Mouse (Mus musculus): ENCODE results near the gene Tmem156. TPM values are rescaled to one million over a fixed set of nuclear protein-coding genes. Genes with fewer than 3 reads are reported as not detected.
A peak's percentile ranks its signal among the peaks of the same experiment; 100 is the strongest.

Gene Tmem156
- total RNA-seq, 1 experiment from 2014 or later = 1.1 TPM

- peak; percentile 11 to 29; a peak in 3 of 4 replicates for ATAC-seq (replicated peaks in 1 of 2; ENCODE audit: insufficient read depth in 1 of 2, low FRiP score in 2 of 2, low TSS enrichment in 1 of 2, low read depth in 1 of 2, poor library complexity in 2 of 2, severe bottlenecking in 2 of 2)
Measured at GRCm38 (mm10) chr5:65102026-65102640, 10.2 kb upstream of the Tmem156 start.

DNA sequence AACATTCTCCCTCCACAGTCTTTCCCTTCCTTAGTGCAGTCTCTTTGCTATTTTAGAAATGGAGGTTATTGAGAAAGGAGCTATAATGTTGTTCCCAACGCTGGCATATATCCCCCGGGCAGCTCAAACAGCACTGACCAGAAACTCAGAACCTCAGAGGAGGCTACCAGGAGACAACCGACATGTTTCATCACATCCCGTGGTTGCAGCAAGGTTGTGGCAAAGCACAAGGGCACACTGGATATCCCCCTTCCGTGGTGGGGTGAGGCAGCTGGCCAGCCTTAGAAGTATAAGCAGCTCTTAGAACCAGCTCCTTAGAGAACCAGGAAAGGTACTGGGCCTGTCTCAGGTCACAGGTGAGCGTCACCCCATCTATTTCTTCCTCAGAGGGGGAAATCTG, 9.7 kb upstream of the Tmem156 start:
- peak; percentile 37 to 49; a peak in 1 of 4 replicates for ATAC-seq (replicated peaks in 1 of 2; ENCODE audit: insufficient read depth in 1 of 2, low FRiP score in 2 of 2, low TSS enrichment in 1 of 2, low read depth in 1 of 2, poor library complexity in 2 of 2, severe bottlenecking in 2 of 2)

DNA sequence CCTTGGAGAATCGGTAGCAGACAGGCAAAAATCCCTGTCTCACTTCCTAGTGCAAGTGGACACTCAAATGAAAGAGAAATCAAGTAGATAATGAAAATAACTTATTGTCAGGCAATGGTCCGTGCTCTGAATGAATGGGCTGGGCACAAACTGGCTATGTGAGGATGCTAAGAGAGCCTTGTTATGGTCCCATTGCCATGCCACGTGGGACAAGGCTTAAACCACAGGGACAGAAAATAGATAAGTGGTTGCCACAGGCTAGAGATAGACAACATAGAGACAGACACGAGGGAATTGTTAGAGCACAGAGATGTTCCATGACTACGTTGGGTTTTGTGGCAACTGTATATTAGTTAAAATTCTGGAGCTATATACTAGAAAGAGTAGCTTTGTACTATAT, 9.3 kb upstream of the Tmem156 start:
- ATAC-seq (replicated peaks in 1 of 2; ENCODE audit: insufficient read depth in 1 of 2, low FRiP score in 2 of 2, low TSS enrichment in 1 of 2, low read depth in 1 of 2, poor library complexity in 2 of 2, severe bottlenecking in 2 of 2) = no peak

DNA sequence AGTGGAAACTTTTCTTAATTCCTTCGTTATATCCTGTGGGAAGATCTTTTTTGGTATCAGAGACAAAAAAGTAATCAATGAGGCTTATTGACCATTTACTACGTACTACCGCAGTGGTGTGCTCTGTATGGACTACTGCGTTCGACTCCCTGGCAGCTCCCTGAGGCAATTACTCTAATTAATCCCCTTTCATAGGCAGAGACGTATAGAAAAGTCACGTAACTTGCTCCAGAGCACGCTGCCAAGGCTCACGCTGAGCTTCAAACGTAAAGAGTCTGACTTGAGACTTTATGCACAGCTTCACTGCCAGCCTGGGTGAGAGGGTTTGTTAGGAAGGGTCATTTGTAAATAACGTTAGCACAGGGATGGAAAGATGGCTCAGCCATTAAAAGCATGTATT, 8.1 kb upstream of the Tmem156 start:
- ATAC-seq (replicated peaks in 1 of 2; ENCODE audit: insufficient read depth in 1 of 2, low FRiP score in 2 of 2, low TSS enrichment in 1 of 2, low read depth in 1 of 2, poor library complexity in 2 of 2, severe bottlenecking in 2 of 2) = no peak

DNA sequence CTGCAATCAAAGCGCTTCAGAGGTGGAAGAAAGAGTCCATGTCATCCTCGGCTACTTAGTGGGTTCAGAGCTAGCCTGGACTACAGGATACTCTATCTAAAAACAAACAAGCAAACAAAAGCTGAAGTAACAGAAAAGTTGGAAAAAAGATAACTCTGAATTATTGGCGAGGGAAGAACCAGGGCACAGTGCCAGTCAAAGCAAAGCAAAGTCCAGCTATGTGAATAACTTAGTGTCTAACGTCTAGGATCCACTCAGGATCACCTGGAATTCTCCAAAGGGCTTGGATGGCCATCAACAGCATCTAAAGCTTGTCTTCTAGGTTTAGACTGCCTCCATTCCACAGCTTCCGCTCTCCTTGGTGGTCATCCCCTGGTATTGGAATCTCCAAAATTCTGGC, 5.5 kb upstream of the Tmem156 start:
- ATAC-seq (replicated peaks in 1 of 2; ENCODE audit: insufficient read depth in 1 of 2, low FRiP score in 2 of 2, low TSS enrichment in 1 of 2, low read depth in 1 of 2, poor library complexity in 2 of 2, severe bottlenecking in 2 of 2) = no peak

DNA sequence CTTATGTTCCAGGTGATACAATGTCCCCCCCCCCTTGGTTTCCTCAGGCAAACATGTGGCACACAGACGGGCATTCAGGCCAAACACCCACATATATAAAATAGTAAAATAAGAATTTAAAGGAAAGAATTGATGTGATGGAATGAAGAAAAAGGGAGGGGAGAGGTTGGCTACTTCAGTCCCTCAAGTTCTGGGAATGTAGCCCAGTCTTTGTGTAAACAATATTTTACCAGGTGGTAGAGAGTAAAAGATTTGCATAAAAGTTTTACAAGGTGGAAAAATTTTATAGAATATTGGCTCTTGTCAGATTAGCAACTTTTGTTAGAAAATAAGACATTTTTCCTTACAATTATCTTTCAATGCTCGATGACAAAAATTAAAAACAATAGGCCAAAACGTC, 4.9 kb upstream of the Tmem156 start:
- no peak for ATAC-seq (replicated peaks in 1 of 2; ENCODE audit: insufficient read depth in 1 of 2, low FRiP score in 2 of 2, low TSS enrichment in 1 of 2, low read depth in 1 of 2, poor library complexity in 2 of 2, severe bottlenecking in 2 of 2)

- ATAC-seq (replicated peaks in 1 of 2; ENCODE audit: insufficient read depth in 1 of 2, low FRiP score in 2 of 2, low TSS enrichment in 1 of 2, low read depth in 1 of 2, poor library complexity in 2 of 2, severe bottlenecking in 2 of 2) = no peak
Measured at GRCm38 (mm10) chr5:65096082-65096481, 4.2 kb upstream of the Tmem156 start.

DNA sequence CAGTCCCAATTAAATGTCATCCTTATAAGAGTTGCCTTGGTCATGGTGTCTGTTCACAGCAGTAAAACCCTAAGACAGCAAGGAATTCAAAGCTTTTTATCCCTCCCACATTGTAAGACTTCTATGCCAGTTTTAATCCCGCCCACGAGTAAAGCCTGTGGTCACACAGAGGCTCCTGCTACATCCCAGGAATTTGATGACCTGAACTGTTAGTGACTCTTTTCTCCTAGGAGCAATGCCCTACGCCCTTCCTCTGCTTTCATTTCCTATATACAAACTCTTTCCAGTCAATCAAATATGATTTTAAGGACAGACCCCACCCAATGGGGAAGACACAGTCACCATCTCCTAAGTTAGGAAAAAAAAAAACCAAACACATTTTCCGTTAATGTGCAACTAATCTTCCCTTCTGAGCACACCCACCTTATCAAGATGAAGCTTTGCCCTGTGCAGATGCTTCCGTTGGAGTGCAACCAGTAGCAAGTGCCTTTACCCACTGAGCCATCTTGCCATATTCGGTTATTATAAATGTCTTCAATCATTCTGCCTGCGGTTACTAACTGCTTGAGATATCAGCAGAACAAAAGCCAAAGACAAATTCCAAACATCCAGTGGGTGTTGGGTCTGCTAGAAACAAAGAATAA, 3.1 kb upstream of the Tmem156 start:
- ATAC-seq (replicated peaks in 1 of 2; ENCODE audit: insufficient read depth in 1 of 2, low FRiP score in 2 of 2, low TSS enrichment in 1 of 2, low read depth in 1 of 2, poor library complexity in 2 of 2, severe bottlenecking in 2 of 2) = no peak

GRCm38 (mm10) chr5:65093769-65094168, 1.8 kb upstream of the Tmem156 start:
- no peak for ATAC-seq (replicated peaks in 1 of 2; ENCODE audit: insufficient read depth in 1 of 2, low FRiP score in 2 of 2, low TSS enrichment in 1 of 2, low read depth in 1 of 2, poor library complexity in 2 of 2, severe bottlenecking in 2 of 2)

DNA sequence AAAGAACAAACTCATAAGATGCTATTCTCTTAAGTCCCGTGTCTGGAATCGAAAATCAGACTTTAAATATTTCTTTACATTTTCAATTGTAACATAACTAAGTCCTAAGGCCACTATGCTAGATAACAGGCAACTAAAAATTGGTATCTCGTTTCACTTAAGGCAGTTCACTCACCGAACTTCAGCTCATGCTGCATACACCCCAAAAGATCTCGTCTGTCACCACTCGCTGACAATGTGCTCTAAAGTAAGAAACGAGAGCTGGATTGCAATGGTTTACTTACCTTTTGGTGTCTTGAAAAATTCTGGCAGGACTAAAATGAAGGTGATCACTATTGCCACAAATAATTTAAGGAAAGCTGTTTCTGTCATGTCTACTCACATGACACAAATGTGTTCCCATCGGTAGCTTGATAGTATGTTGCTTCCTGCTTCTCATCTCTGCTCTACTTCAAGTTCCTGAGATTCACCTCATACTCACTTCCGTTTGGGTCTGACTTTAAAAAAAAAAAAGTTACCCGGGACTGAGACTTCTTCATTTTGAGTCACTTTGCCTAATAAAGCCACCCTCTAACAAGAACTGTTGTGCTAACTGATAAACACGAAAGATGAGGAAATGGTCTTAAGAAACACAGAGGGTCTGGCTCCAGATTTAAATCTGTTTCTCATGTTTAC, 611 bp downstream of the Tmem156 start:
- ATAC-seq (replicated peaks in 1 of 2; ENCODE audit: insufficient read depth in 1 of 2, low FRiP score in 2 of 2, low TSS enrichment in 1 of 2, low read depth in 1 of 2, poor library complexity in 2 of 2, severe bottlenecking in 2 of 2) = peak; percentile 71 to 79; a peak in 3 of 4 replicates

DNA sequence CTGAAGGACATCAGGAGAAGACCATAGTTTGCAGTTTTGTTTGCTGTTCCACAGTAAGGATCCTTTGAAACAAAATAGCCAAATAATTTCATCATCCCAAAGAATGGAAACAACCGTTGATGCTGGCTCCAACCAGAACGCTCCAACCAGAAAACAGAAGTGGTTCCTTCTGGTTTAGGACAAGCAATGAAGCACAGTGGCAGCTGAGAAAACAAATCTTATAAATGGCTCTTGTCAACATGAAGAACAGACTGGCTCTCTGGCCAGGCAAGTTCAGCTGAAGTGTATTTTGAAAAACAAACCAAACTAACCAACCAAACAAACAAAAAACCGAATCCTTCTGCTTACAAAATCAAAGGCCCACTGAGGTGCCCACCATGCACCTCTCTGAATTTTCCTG, 2.2 kb downstream of the Tmem156 start:
- no peak for ATAC-seq (replicated peaks in 1 of 2; ENCODE audit: insufficient read depth in 1 of 2, low FRiP score in 2 of 2, low TSS enrichment in 1 of 2, low read depth in 1 of 2, poor library complexity in 2 of 2, severe bottlenecking in 2 of 2)

DNA sequence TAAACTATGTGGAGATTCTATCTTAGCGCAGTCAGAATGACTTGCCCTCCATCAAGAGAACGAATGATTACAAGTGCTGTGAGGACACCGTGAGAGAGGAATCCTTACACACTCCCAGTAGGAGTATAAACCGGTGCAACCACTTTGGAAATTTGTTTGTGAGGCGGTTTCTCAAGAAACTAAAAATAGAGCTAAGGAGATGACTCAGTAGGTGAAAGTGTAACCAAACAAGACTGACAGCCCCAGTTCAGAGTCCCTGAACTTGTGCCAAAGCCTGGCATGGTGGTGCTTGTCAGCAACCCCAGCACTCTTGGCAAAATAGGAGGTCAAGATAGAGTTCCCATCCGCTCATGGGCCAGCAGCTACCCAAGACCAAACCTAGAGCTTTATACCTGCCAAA, 5.4 kb downstream of the Tmem156 start:
- no peak for ATAC-seq (replicated peaks in 1 of 2; ENCODE audit: insufficient read depth in 1 of 2, low FRiP score in 2 of 2, low TSS enrichment in 1 of 2, low read depth in 1 of 2, poor library complexity in 2 of 2, severe bottlenecking in 2 of 2)

- ATAC-seq (replicated peaks in 1 of 2; ENCODE audit: insufficient read depth in 1 of 2, low FRiP score in 2 of 2, low TSS enrichment in 1 of 2, low read depth in 1 of 2, poor library complexity in 2 of 2, severe bottlenecking in 2 of 2) = no peak
Measured at GRCm38 (mm10) chr5:65081836-65082235, 10.1 kb downstream of the Tmem156 start.

- no peak for ATAC-seq (replicated peaks in 1 of 2; ENCODE audit: insufficient read depth in 1 of 2, low FRiP score in 2 of 2, low TSS enrichment in 1 of 2, low read depth in 1 of 2, poor library complexity in 2 of 2, severe bottlenecking in 2 of 2)
Measured at GRCm38 (mm10) chr5:65079881-65080280, 12.1 kb downstream of the Tmem156 start.

DNA sequence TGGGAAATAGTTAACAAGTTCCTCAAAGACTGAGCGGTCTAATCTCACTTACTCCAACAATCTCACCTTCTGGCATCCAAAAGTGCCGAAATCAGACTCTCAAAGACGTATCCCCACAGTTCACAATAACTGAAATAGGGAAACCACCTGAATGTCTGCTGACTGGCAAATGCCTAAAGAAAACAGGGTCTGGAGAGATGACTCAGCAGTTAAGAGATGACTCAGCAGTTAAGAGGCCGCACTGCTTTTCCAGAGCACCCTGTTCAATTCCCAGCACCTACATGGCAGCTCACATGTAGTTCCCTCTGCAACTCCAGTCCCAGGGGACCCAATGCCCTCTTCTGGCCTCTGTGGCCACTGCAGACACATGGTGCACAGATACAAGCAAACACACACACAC, 13.9 kb downstream of the Tmem156 start:
- no peak for ATAC-seq (replicated peaks in 1 of 2; ENCODE audit: insufficient read depth in 1 of 2, low FRiP score in 2 of 2, low TSS enrichment in 1 of 2, low read depth in 1 of 2, poor library complexity in 2 of 2, severe bottlenecking in 2 of 2)

DNA sequence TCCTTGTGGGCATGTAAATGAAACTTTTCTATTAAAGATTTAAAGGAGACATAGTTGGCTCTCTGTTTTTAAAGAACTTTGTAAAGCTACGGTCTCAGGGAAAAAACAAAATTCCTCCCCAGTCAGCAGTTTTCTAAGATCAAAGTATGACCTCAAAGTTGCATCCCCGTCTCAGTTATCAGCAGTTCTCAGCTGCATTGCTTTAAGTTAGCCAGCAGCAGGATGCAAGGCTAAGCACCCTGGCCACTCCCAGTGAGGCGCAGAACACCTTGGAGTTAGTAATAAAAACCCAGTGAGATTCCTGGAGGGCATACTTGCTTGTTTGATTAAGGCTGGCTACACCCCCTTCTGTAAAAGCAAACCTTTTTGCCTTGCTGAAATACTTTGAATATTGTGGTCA, 15.2 kb downstream of the Tmem156 start:
- no peak for ATAC-seq (replicated peaks in 1 of 2; ENCODE audit: insufficient read depth in 1 of 2, low FRiP score in 2 of 2, low TSS enrichment in 1 of 2, low read depth in 1 of 2, poor library complexity in 2 of 2, severe bottlenecking in 2 of 2)

- no peak; a peak in 1 of 4 replicates for ATAC-seq (replicated peaks in 1 of 2; ENCODE audit: insufficient read depth in 1 of 2, low FRiP score in 2 of 2, low TSS enrichment in 1 of 2, low read depth in 1 of 2, poor library complexity in 2 of 2, severe bottlenecking in 2 of 2)
Measured at GRCm38 (mm10) chr5:65076087-65076486, 15.8 kb downstream of the Tmem156 start.

GRCm38 (mm10) chr5:65074693-65075092, 17.2 kb downstream of the Tmem156 start:
- no peak for ATAC-seq (replicated peaks in 1 of 2; ENCODE audit: insufficient read depth in 1 of 2, low FRiP score in 2 of 2, low TSS enrichment in 1 of 2, low read depth in 1 of 2, poor library complexity in 2 of 2, severe bottlenecking in 2 of 2)

DNA sequence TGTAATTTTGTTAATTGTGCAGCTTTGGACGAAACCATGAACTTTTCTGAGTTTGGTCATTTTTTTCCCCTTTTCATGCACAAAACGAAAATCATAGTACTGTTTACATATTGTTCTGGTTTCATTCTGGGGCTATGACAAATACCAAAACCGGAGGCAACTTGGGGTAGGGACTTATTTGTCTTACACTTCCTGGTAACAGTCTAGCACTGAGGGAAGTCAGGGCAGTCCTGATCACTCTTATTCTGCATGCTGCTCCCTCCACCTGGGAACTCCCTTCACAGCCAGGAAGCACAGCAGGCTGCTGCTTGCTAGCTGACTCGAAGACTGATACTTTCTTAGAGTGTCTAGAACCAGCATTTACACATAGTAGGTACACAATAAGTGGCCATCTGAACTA, 18.7 kb downstream of the Tmem156 start:
- ATAC-seq (replicated peaks in 1 of 2; ENCODE audit: insufficient read depth in 1 of 2, low FRiP score in 2 of 2, low TSS enrichment in 1 of 2, low read depth in 1 of 2, poor library complexity in 2 of 2, severe bottlenecking in 2 of 2) = no peak
